Mouse (Mus musculus) granulocyte monocyte progenitor cell, adult 5-6 weeks (primary cell): ENCODE measurements around the gene Mapk14. TPM values are rescaled to one million over a fixed set of nuclear protein-coding genes. Genes with fewer than 3 reads are reported as not detected.

ENCODE experiments used
- ATAC-seq: replicated peaks from 2 replicates; pipeline ENCODE4 v1.8.0; 2016; ENCODE audit warnings: mild to moderate bottlenecking, moderate TSS enrichment, inconsistent platforms; ENCODE audit not compliant: poor library complexity, severe bottlenecking
- total RNA-seq, 2 experiments: library from RNA; stranded (forward) in 1 of 2; stranded (reverse) in 1 of 2; fragments of 200-712, 200-1000 nt in 1 of 2; fragments of >200 nt in 1 of 2; fragmentation: Nextera tagmentation in 1 of 2; gene quantifications; 2 replicates each; pipeline ENCODE4 v1.2.3; 2014 to 2017

The Mapk14 gene
- total RNA-seq, 2 experiments from 2014 or later = 101 to 123 TPM

DNA sequence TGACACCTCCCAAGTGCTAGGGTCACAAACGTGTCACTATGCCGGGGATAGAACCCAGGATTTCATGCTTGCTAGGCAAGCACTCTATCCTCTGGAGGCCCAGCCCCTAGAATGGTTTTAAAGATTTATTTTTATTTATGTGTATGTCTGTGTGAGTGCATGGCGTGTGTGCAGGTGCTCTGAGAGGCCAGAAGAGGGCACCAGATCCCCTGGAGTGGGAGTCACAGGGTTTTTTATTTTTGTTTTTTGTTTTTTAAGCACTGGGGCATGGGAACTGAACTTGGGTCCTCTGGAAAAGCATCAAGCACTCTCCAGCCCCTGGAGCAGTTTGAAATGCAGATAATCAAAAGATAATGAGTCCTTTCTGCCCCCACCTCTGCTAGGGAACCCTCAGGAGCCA is 85.7 kb downstream of the Mapk14 start:
- ATAC-seq = no peak

DNA sequence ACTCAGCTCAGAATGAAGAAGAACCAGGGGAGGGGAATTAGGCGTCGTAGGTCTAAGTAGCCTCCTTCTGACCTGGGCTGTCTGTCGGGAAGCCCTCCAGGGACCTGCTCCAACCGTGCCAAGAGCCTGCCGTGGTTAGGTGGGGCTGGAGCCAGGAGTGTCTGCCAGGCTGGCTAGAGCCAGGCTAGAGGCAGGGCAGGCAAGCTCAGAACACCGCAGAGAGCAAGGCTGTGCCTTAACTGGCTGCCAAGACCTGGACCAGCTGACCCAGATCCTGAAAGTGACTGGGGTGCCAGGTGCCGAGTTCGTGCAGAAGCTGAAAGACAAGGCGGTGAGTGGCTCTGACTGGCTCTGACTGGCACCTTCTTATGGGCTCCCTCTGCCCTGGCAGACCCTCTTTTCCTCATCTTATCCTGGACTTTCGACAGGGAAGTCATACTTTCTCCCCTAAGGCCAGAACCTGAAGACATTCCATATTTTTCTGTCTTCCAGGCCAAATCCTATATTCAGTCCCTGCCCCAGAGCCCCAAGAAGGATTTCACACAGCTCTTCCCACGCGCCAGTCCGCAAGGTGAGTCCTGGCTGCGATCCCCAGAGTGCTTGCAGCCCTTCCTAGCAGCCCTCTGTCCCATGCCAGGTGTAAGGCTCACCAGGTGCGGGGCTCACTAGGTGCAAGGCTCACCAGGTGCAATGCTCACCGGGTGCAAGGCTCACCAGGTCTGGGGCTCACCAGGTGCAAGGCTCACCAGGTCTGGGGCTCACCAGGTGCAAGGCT is 86.3 kb downstream of the Mapk14 start:
- ATAC-seq = no peak

DNA sequence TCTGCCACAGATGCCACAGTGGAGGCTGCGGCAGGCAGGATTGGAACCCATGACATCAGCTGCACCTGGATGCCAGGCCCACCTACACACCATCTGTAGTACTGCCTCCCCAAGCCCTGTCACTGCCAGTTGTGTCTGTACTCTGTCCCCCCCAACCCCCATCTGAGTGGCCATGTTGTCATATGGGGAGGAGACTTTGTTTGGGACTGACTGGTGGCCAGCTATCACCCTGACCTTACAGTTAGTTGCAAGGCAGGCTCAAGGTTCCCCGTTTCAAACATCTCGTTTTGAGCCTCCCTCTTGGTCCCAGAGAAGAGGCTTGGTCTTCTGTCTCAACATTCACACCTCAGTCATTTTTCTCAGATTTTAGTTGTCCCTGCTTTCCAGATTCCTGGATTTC is 88.6 kb downstream of the Mapk14 start:
- no peak for ATAC-seq

DNA sequence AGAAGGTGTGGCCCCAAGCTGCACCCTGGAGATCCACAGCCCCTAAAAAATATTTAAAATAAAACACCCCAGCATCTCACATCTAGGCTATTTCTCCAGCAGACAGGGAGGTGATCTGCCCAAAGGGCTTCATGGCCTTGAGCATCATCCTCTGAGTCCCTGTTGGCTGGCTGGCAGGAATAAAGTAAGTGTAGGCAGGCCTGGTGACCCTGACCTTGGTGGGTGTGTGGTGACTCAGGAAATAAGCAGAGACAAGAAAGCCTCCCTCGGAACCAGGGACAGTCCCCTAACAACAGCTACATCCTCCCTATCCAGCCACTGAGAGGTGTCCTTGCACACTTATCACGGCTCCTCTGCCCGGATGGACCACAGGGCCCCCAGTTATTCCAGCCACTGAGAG is 89.7 kb downstream of the Mapk14 start:
- ATAC-seq = no peak

DNA sequence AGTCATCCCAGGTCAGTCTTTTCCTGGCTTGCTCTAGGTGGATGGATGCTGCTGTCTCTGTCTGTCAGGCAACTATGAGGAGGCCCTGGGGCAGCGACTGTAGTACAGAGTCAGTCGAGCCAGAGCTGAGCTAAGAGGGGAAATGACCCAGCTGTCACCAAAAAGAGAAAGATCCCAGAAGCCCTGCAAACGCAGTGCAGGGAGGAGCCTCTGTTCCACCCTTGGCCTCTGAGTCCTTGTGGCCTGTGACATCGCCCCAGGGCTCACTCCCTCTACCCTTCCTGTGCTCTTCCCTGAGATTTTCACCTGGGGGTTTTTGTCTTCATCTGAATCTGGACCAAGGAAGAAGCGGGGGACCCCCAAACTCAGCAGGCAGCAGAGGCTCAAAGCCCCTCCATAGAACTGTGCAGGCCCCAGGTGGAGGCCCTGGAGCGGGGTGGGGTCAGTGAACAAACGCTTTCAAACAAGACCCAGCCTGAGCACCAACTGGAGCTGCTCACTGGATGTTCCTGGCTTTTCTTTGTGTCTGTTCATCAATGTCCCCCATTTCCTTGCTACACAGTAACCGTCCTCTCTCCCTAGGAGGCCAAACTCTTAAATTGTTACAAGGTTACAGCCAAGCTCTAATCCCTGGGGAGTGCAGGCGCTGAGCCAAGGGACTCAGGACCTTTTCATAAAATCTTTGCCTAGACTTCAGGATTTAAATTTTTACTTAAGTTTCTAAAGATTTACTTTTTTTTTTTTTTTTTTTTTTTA is 90.3 kb downstream of the Mapk14 start:
- no peak for ATAC-seq

DNA sequence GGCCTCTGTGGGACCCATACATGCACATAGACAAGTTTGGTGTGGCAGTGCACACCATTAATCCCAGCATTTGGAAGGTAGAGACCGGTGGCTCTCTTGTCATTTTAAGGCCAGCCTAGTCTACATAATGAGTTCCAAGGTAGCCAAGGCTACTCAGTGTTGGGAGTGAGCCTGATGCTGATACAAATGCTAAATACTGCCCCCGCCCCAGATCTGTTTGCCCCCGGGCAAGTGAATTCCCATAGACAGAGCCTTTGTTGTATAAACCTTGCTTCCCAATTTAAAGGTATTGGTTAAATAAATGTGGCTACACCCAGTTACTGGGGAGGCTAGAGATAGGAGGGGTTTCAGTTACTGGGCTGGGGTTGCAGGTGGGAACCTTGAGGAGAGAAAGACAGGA is 93.9 kb downstream of the Mapk14 start:
- no peak for ATAC-seq

DNA sequence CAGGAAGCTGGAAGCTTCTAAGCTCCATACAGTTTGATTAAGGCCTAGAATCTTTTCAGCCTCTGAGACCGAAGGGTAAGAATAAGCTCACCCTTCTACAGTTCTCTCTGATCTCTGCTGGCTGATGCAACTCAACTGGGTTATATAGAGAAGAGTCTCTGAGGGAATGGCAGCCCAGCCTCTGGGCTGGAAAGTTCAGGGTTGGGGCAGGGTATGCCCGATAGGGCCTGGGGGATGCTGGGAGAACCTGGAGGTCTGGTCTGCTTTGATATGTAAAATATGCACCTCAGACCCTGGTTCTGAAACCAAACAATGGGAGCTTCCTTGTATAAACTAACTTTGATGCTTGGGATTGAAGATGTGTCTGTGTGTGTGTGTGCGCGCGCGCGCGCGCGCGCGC is 96.4 kb downstream of the Mapk14 start:
- ATAC-seq = no peak

DNA sequence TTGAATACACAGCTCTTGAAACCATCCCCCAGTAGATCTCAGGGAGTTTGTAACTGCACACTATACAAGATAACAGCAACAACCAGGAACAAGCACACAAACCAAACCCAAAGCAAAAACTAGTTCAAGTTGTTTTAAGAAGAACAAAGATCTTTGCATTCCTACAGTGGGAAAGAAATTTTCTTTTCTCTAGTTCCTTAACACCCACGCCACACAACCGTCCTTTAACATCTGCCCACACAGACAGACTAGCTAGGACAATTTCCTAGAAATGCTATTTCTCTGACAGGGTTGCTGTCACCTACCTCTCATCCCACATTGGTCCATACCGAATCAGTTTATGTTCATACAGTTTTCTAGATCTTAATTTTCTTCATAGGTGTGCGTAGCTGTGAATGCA is 105.9 kb downstream of the Mapk14 start:
- no peak for ATAC-seq

Other genes with a start within 250 kb of the Mapk14 start
- 49.1 and 63.7 TPM in 2 replicates for gene Fkbp5, start 173.8 kb upstream of the Mapk14 start, total RNA-seq (2014; fragmentation: Nextera tagmentation)
- 40.8 and 53.1 TPM in 2 replicates for gene Fkbp5, start 173.8 kb upstream of the Mapk14 start, total RNA-seq (2017)
- gene Armc12, start 160.5 kb upstream of the Mapk14 start, total RNA-seq (2014; fragmentation: Nextera tagmentation) = not detected in 2 replicates
- not detected in 2 replicates for gene Armc12, start 160.5 kb upstream of the Mapk14 start, total RNA-seq (2017)
- not detected in 2 replicates for gene Clpsl2, start 141.9 kb upstream of the Mapk14 start, total RNA-seq (2014; fragmentation: Nextera tagmentation)
- not detected in 2 replicates for gene Clpsl2, start 141.9 kb upstream of the Mapk14 start, total RNA-seq (2017)
- not detected in 2 replicates for gene Clps, start 130.6 kb upstream of the Mapk14 start, total RNA-seq (2014; fragmentation: Nextera tagmentation)
- gene Clps, start 130.6 kb upstream of the Mapk14 start, total RNA-seq (2017) = not detected in 2 replicates
- gene Lhfpl5, start 115.7 kb upstream of the Mapk14 start, total RNA-seq (2014; fragmentation: Nextera tagmentation) = not detected in 2 replicates
- not detected in 2 replicates for gene Lhfpl5, start 115.7 kb upstream of the Mapk14 start, total RNA-seq (2017)
- 125 and 178 TPM in 2 replicates for gene Srpk1, start 68.6 kb upstream of the Mapk14 start, total RNA-seq (2014; fragmentation: Nextera tagmentation)
- gene Srpk1, start 68.6 kb upstream of the Mapk14 start, total RNA-seq (2017) = 129 and 150 TPM in 2 replicates
- gene Slc26a8, start 1.1 kb upstream of the Mapk14 start, total RNA-seq (2014; fragmentation: Nextera tagmentation) = 3.8 TPM in 1 of 2 replicates, not detected in the other
- 0.93 and 2.5 TPM in 2 replicates for gene Slc26a8, start 1.1 kb upstream of the Mapk14 start, total RNA-seq (2017)
- 10.5 and 19.9 TPM in 2 replicates for gene AC170998.1, start 34.8 kb downstream of the Mapk14 start, total RNA-seq (2014; fragmentation: Nextera tagmentation)
- 1.3 and 3.2 TPM in 2 replicates for gene AC170998.1, start 34.8 kb downstream of the Mapk14 start, total RNA-seq (2017)
- gene Mapk13, start 78.0 kb downstream of the Mapk14 start, total RNA-seq (2014; fragmentation: Nextera tagmentation) = 1.8 and 2.0 TPM in 2 replicates
- gene Mapk13, start 78.0 kb downstream of the Mapk14 start, total RNA-seq (2017) = 0.88 and 3.4 TPM in 2 replicates
- gene Brpf3, start 109.8 kb downstream of the Mapk14 start, total RNA-seq (2014; fragmentation: Nextera tagmentation) = 30.4 and 39.0 TPM in 2 replicates
- gene Brpf3, start 109.8 kb downstream of the Mapk14 start, total RNA-seq (2017) = 2.8 and 15.2 TPM in 2 replicates
- gene Pnpla1, start 167.1 kb downstream of the Mapk14 start, total RNA-seq (2014; fragmentation: Nextera tagmentation) = not detected in 2 replicates
- gene Pnpla1, start 167.1 kb downstream of the Mapk14 start, total RNA-seq (2017) = under 0.01 and 0.13 TPM in 2 replicates
- gene 4930539E08Rik, start 224.0 kb downstream of the Mapk14 start, total RNA-seq (2014; fragmentation: Nextera tagmentation) = 1.8 and 2.6 TPM in 2 replicates
- 1.2 and 1.5 TPM in 2 replicates for gene 4930539E08Rik, start 224.0 kb downstream of the Mapk14 start, total RNA-seq (2017)